Mouse (Mus musculus) telencephalon, adult 2 months (tissue): ENCODE results near the gene Ttc4.

Source experiments
- DNase-seq: peaks from one replicate; pipeline ENCODE4 v3.0.0-alpha.2; 2011; ENCODE audit warnings: low read depth, low spot score

Ttc4 gene

GRCm38 (mm10) chr4:106678442-106679118, at the start of gene Ttc4:
Gene Ttc4, minus strand, starts transcription at chr4:106678944.
- DNase-seq: peak; percentile 80

GRCm38 (mm10) chr4:106720631-106721030, 41.9 kb upstream of the Ttc4 start:
- DNase-seq: no peak

- DNase-seq: no peak
Measured at GRCm38 (mm10) chr4:106713622-106714021, 34.9 kb upstream of the Ttc4 start.

GRCm38 (mm10) chr4:106708408-106708807, 29.7 kb upstream of the Ttc4 start:
- peak; percentile 27 for DNase-seq

GRCm38 (mm10) chr4:106707957-106708356, 29.2 kb upstream of the Ttc4 start:
- no peak for DNase-seq

- DNase-seq: no peak
Measured at GRCm38 (mm10) chr4:106705096-106705665, 26.4 kb upstream of the Ttc4 start.

GRCm38 (mm10) chr4:106704416-106704815, 25.7 kb upstream of the Ttc4 start:
- DNase-seq: peak; percentile 72

- no peak for DNase-seq
Measured at GRCm38 (mm10) chr4:106703956-106704355, 25.2 kb upstream of the Ttc4 start.

- peak; percentile 53 for DNase-seq
Measured at GRCm38 (mm10) chr4:106700798-106701197, 22.1 kb upstream of the Ttc4 start.

- peak; percentile 29 for DNase-seq
Measured at GRCm38 (mm10) chr4:106699989-106700388, 21.2 kb upstream of the Ttc4 start.

GRCm38 (mm10) chr4:106693841-106694430, 15.2 kb upstream of the Ttc4 start:
- DNase-seq: no peak

GRCm38 (mm10) chr4:106688636-106689296, 10.0 kb upstream of the Ttc4 start:
- DNase-seq: no peak

- no peak for DNase-seq
Measured at GRCm38 (mm10) chr4:106680955-106681354, 2.2 kb upstream of the Ttc4 start.

- DNase-seq: no peak
Measured at GRCm38 (mm10) chr4:106679152-106679551, 408 bp upstream of the Ttc4 start.

GRCm38 (mm10) chr4:106676749-106677148, 2.0 kb downstream of the Ttc4 start:
- DNase-seq: no peak

- no peak for DNase-seq
Measured at GRCm38 (mm10) chr4:106666546-106666945, 12.2 kb downstream of the Ttc4 start.

- no peak for DNase-seq
Measured at GRCm38 (mm10) chr4:106665673-106666072, 13.1 kb downstream of the Ttc4 start.

- no peak for DNase-seq
Measured at GRCm38 (mm10) chr4:106665269-106665668, 13.5 kb downstream of the Ttc4 start.

GRCm38 (mm10) chr4:106664697-106665096, 14.0 kb downstream of the Ttc4 start:
- DNase-seq: no peak

GRCm38 (mm10) chr4:106663956-106664470, 14.7 kb downstream of the Ttc4 start:
- DNase-seq: no peak

- no peak for DNase-seq
Measured at GRCm38 (mm10) chr4:106655681-106656080, 23.1 kb downstream of the Ttc4 start.

- no peak for DNase-seq
Measured at GRCm38 (mm10) chr4:106653051-106653450, 25.7 kb downstream of the Ttc4 start.
